Mouse (Mus musculus) urinary bladder, postnatal 10 days (tissue): ENCODE results near the gene Padi4.

Experiments
- DNase-seq: peaks from one replicate; pipeline ENCODE4 v3.0.0; 2022; ENCODE audit warnings: low spot score

Gene Padi4

DNA sequence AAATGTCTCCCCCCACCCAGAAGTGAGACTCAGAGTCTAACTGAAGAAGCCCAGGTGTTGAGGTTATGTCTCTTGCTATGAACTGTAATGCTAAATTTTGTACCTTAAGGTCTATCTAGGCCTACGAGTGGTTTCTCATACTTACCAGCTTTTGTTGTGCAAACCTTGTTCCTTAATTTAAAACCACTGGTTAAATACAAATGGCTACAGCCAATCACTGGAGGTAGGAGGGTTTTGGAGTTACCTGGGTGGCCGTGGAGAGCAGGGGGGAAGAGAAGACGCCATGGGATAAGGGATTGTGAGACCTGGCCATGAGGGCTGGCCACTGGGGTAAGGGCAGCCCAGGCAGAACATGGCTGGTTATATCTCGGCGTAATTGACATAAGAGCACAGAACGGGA, 14.2 kb upstream of the Padi4 start:
- DNase-seq = no peak

DNA sequence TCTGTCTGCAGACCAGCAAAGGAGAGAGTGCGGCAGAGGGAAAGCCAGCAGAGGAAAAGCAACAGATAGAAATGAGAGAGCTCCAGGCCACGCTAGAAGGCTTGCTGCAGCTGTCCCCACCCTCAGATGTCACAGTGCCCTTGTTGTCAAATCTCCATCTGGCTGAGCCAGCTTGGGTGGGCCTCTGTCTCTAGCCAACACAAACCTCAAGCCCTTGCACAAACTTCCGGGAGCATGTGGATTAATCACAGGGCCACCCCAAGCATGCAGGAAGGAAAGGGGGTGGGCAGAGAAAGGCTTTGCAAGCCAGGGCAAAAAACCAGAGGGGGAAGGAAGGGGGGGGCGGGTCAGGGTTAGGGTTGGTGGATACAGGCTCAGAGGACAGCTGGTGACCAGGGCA, 13.4 kb upstream of the Padi4 start:
- no peak for DNase-seq

DNA sequence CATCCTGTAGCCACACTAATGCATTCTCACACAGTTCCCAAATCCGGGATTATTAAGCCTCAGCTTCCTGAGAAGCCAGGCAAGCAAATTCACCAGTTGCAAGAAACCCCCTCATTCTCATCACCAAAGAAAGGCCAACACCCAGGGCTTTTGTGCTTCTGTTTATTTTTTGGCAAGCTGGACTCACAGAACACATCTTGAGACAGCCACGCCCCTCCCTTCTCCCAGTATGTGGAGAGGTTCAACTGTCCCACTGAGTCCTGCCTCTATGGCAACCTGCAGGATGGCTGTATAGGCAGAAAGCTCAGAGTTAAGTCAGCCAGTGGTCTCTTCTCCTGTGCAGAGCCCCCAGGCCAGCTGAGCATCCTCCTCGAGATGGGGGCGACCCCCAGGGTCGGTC, 11.2 kb upstream of the Padi4 start:
- no peak for DNase-seq

DNA sequence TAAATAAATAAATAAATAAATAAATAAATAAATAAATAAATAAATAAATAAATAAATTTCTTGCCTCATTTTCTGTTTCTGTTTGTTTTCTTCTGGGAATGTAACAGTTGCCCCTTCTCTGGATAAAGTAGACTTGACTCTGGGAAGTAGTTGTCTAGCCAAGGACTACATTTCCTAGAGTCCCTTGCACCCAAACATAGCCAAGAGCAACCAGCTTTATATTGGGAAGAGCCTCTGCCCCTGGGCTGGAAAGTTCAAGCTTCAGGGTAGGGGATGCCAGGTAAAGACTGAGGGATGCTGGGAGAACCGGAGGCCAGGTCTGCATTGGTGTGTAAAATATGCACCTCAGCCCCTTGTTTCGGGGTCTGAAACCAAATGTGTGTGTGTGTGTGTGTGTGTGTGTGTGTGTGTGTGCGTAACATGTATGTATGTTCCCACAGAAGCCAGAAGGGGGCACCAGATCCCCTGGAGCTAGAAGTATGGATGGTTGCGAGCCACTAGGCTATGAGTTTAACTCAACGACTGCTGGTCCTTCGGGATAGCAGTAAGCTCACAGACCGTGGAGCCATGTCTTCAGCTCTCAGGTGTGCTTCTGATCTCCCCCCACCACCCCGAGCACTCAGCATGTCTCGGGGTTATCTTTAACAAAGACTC, 10.4 kb upstream of the Padi4 start:
- no peak for DNase-seq

DNA sequence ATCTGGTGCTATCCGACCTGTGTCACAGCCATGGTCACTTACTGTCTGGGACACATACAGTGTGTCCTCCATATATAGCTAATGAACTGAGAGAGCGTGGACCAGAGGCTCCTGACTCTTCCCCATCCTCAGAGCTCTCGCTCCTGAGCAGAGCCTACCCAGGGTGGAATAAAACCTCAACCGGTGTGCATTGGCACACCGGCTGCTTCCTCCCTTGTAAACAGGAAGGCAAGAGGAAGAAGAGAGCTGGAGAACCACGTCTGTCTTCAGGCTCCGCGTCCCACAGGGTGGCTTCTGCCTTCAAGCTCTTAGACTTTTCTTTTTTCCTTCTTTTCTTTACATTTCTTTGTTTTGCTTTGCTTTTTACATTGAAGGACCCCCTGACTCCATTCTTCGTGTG, 8.8 kb upstream of the Padi4 start:
- DNase-seq = no peak

DNA sequence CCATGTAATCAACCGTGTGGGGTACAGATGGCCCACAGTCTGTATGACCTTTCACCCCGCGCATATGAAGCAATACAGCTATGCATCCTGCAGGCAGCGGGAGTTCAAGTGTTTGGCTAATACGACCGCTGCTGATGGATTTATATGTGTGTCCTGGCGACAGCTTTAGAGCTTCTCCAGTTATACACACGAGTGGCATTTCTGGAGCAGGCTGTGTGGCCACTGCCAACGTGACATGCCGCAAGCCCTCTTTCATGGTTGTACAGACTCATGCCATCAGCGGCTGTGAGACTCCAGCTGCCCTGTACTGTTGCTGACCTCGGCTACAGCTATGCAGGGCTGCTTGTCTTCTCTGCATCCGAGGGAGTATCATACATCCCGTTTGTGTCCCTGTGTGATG, 6.5 kb upstream of the Padi4 start:
- no peak for DNase-seq

DNA sequence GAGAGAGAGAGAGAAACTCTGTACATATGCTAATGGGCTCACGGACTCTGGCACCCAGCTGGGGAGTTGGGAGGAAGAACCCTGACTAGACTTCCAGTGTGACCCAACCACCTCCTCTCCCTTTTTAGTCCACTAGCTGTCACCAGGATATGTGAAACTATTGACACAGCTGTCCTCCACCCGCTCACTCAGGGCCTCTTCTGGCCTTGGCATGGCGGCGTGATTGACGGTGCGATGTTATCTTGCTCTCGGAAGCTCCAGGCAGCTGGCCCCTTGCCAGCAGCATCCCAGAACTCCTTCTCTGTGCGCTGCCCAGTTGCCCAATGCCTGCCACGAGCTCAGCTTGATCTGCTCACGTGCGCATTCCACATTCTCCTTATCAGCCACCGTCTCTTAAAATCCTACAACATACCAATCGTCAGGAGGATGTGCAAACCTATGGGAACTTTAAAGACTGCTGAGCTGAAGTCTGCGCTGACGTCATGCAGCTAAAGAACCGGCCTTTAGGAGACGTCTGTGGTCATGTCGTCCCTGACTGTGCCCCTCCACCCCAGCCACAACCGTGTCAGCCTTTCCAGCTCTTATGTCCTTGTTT, 5.9 kb upstream of the Padi4 start:
- DNase-seq = no peak

DNA sequence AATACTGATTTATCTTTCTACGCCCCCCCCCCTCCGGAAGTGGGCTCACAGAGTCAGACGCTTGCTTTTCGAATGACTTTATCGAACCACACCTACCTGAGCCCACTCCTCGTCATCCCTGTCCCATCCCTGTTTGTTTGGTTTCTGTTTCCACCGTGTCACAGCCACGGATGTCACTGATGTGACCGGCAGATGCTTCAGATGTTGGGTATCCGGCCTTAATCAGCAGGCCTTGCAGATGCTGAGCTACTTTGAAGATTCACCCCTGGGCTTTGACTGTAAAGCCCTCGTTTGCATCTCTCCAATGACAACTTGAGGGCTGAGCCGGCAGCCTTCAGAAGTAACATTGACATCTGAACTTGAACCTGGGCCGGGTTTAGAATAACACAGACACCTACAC, 2.6 kb upstream of the Padi4 start:
- DNase-seq = no peak

DNA sequence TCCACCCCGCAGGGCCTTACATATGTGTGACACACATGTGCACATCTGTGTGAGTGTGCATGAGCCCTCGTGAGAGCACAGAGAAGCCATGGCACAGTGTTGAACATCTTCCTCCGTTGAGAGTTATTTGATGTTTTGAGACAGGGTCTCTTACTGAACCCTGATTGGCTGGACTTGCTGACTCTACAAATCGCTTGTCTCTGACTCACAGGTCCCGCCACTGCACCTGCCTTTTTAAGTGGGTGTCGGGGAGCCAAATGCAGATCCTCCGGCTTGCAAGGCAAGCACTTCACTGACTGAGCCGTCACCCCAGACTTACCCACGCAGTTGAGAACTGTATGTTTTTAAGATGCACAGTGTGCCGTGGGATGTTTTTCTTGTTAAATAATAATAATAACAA, 1.8 kb upstream of the Padi4 start:
- DNase-seq = no peak

DNA sequence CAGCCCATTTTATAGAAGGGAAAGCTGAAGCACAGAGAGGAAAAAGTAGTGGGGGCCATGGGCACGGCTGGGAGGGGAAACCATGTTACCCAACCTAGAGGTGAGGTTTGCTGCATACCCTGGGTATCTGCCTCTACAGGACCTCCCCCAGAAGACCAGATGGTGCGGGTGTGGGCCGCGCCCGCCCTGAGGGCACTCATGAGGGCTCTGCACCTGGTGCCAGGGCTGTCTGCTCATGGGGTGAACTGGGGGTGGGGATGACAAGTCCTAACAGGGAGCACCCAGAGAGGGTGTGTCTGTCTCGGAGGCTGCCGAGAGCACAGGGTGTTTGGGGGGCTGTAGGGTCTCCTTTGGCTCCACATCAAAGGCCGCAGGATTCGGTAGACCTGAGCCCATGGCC, 857 bp upstream of the Padi4 start:
- no peak for DNase-seq

DNA sequence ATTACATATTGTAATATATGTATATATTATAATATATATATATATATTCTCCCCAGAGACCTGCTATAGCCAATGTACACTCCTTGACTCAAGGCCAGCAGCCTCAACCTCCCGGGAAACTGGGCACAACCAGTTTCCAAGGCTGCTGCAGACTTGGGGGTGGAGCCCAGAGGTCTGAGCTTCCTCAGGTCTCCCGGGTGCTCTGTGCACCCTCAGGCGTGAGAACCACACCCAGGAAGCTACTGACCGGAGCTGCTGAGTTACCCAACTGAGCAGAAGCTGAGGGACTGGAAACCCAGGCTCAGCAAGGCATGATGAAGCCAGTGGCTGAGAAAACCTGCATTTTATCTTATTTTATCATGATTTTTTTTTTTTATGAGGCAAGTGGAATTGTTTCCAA, 2.9 kb downstream of the Padi4 start:
- no peak for DNase-seq

DNA sequence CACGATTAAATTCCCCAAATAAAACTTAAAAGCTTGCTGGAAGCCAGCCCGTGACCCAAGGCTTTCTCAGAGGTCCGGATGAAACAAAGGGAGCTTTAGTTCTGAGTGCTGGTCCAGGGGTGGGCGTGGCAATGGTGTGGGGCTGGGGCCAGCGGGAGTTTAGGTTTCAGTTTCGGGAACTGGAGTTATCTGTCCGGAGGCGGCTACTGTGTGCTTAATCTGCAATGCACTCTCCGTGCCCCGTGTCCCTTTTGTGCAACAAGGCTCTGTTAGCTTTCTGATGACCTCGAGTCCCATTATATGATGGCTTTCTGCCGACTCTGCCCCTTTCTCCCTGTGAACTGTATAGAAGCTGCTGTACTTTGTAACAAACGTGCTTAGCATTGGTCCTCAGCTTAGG, 3.6 kb downstream of the Padi4 start:
- no peak for DNase-seq

DNA sequence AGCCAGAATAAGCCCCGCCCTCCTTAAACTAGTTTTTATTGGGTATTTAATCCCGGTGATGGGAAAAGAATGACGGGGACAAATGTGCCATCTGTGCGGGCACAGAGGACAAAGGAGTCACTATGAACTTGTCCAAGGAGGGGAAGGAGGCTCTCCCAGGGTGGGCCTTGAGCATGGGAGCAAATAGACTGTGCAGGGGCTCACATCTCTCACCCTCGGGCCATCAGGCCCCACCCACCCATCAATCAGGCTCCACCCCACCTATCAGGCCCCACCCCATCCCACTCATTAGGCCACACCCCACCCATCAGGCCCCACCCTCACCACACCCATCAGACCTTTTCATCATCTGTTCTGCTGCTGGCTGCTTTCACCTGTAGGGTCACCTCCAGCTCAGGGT, 5.1 kb downstream of the Padi4 start:
- no peak for DNase-seq

DNA sequence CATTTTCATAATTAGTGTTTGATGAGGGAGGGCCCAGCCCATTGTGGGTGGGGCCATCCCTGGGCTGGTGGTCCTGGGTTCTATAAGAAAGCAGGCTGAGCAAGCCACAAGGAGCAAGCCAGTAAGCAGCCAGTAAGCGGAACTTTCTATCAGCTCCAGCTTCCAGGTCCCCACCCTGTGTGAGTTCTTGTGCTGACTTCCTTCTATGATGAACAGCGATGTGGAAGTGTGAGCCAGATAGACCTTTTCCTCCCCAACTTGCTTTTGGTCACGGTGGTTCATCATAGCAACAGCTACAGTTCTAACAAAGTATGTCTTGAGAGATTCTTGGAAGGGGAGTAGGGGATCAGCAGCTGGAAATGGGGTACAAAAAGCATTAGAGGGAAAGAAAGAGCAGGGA, 8.1 kb downstream of the Padi4 start:
- no peak for DNase-seq

DNA sequence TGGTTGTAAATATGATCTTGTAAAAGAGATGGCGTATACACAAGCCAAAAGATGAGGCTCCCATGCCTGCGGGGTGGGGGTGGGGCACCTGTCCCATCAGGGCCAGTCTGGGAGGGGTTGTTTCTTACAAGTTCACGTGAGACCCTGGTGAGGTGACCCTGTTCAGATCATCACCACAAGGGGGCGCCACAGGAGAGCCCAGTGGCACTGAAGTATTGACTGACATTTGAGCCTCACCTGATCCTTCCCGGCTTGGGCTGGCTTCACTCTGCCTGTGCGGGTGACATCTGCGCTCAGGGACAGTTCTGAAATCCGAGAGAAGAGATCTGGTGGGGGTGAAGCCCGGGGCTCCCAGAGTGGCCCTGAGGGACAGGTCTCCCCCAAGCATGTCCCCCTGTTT, 10.9 kb downstream of the Padi4 start:
- DNase-seq = peak; percentile 33

DNA sequence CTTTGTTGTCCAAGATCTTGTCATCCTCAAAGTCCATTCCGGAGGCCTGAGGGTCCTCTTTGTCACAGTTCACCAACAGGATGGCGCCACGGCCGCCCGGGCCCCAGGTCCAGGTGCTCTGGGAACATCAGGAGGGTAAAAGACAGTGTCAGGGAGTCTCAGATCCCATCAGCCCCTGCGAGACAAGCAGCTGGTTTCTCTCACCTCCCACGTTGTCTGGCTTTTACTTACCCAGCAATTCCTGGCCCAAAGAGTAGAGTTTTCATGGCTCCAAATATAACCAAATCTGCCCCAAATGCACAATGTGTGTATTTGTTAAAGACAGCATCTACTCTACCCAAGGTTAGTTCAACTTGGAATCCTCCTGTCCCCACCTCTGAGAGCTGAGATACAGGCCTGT, 12.4 kb downstream of the Padi4 start:
- DNase-seq = no peak

DNA sequence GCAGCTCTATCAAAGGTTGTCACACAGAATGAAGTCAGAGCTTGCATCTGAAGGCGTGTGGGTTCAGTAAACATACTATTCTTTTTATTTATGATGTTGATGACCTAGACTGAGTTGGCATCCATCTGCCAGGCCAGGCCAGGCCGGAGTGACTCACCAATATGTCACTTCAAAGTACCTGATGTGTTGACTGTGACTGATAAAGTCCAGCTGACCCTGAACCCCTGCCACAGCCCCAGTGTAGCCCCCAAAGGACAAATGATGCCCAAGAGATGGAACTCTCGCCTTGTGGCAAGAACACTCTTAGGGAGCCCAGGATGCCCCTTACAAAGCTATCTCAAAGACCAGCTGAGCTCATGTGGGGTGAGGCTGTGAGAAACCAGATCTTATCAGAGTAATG, 18.2 kb downstream of the Padi4 start:
- no peak for DNase-seq

DNA sequence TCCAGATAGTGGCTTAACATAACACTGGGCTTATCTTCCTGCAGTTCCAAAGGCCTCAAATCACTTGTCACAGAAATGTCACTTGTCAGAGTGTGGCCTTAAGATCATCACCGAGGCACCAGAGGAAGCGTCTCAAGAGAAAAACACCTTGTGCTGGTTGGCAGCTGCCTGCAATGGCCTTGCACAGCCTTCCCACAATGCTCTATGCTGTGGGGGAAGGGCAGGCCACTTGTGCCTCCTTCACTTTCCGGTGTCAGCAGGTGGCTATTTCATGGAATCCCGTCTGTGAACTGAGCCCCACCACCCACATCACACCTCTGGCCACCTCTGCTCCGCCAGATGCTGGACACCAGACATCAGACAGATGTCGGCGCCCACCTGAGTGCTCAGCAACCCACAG, 20.7 kb downstream of the Padi4 start:
- no peak for DNase-seq

DNA sequence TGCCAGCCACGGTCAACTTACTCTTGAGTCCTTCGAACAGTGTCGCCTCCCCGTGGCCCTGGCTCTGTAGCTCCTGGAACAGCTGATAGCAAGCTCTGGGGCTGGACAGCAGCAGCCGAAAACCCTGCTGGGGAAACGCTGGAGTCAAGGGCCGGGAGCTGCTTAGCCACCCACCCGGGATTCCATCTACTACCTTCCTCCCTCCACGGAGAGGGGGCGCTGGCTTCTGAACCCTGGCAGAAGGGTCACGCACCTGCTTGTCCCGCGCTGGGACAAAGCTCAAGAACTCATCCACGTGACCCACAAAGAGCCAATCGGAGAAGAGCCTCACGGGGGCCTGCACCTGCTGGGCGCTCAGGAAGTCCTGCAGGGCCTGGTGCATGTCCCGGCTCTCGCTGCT, 23.7 kb downstream of the Padi4 start:
- DNase-seq = no peak

DNA sequence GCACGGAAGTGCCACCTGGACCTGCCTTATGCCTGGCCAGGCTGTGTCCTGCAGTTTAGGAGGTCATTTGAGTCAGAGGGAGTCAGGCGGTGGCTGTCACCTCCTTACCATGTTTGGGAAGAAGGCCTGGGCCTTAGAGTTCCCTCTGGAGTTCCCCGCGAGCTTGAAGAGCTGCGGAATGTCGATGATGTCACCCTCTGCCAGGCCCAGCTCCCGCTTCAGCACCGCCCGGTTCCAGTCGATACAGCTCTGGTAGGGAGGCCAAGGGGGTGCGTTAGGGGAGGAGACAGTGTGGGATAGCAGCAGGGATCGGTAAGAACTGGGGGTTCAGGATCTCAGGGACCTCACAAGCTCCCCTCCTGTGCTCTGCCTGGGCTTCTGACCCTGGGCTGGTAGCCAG, 26.1 kb downstream of the Padi4 start:
- no peak for DNase-seq

DNA sequence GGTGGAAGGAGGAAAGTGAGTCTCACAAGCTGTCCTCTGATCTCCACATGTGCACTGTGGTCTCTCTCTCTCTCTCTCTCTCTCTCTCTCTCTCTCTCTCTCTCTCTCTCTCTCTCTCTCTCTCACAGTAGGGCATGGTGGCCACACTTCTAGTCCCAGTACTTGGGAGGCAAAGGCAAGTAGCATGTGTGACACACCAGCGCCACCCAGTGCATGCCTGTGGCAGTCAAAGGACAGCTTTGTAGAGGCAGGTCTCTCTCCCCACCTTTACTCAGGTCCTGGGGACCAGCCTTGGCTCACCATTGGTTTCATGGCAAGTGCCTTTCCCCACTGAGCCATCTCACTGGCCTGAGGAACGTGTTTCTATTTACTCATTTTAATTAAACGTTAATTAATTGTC, 29.4 kb downstream of the Padi4 start:
- no peak for DNase-seq

DNA sequence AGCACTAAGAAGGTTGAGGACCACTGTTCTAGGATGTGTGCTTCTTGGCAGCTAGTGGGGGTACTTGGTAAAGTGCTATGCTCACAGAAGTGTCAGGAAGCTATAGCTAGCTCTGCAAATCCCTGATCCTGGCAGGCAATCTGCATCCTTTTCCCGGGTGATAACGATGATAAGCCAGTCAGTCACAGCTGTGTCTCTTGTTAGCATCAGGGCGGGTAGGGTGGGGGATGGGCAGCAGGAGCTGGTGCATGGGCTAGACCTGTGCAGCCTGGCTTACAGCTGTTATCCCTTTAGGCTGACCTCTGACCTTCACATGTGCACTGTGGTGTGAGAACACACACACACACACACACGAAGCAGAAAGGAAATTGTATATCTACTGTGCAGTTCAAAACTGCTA, 30.9 kb downstream of the Padi4 start:
- DNase-seq = no peak

DNA sequence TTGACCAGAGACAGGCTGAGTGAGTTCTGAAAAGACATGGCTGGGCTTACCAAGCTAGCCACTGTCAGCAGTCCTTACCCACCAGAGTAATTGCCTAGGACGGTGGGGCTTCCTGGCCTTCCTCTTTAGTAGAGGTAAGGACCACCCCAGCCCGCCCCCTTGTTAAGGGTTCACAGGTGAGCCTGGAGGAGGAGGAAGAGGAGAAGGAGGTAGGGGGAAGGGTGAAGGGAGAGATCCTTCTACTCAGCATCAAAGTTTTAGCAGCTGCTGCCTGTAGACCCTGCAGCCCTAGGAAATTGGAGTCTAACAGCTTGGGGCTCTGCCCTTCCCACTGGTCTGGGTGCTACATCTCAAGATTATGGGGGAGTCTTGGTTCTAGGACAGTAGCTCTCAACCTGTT, 31.5 kb downstream of the Padi4 start, which contains the start of gene Padi6:
Gene Padi6 (minus strand): TSS at position 101 of the 400 bp plus-strand sequence.
- DNase-seq = no peak

DNA sequence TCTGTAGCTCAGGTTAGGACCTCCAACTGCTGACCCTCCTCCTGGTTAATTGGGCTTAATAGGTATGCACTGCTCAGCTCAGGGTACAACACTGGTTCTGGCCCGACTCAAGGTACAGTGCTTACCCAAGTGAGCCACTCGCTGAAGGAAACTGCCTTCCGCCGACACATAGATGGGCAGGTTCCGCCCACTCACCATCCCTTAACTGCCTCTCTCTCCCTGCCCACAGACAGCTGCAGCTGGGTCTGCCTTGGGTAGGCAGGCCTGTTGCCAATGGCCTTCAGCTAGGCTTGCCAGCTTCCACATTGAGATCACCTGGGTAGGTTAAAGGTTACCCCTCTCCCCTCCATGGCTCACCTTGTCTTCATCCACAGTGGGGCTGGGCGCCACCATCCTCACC, 32.6 kb downstream of the Padi4 start:
- no peak for DNase-seq

DNA sequence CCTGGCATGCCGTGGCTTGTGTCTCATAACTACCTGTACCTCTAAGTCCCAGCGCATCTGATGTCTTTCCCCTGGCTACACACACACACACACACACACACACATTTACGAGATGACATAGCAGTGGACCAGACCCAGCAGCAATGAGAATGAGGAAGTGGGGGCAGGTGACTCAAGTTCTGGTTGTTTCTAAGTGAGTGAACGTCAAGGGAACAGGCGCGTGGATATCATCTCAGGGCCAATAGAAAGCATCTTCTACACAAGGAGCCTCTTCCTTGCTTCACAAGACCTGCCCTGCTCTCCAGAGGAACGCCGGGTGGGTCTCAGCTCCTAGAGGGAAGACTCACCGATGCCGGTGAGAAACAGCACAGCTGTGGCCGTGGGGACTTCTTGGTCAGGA, 33.4 kb downstream of the Padi4 start:
- no peak for DNase-seq
